Mouse (Mus musculus) hindbrain, embryonic 14.5 days (tissue): ENCODE measurements at regions not wholly inside any gene's neighbourhood (a gene's known extent, or its start where the extent isn't known, plus 50 kb on each side); places are given as distances from the start of the nearest gene placed in this dataset.

Experiments
- ATAC-seq: fragments of 200-750 bp; cut with Nextera tagmentation; 2 replicates; pipeline ENCODE4 v1.8.0; 2017; ENCODE audit warnings: moderate number of reproducible peaks, mild to moderate bottlenecking, moderate TSS enrichment, moderate library complexity; ENCODE audit not compliant: low FRiP score
- DNase-seq: peaks from one replicate; pipeline ENCODE4 v3.0.0-alpha.2; 2015; ENCODE audit warnings: low spot score
- H3K27ac ChIP-seq: fragments of 300-500 bp; sonication (generic); 2 replicates; pipeline ENCODE4 v1.5.1; 2014; ENCODE audit warnings: mild to moderate bottlenecking, moderate library complexity
- H3K27me3 ChIP-seq: fragments of 300-500 bp; sonication (generic); 2 replicates; pipeline ENCODE4 v1.6.1; 2014; ENCODE audit warnings: mild to moderate bottlenecking, low read length, mixed read lengths; ENCODE audit not compliant: control insufficient read depth, insufficient read depth
- H3K36me3 ChIP-seq: fragments of 300-500 bp; sonication (generic); replicated peaks from 2 replicates; pipeline ENCODE4 v1.6.1; 2014; ENCODE audit not compliant: control insufficient read depth, insufficient read depth
- H3K4me1 ChIP-seq: fragments of 300-500 bp; sonication (generic); replicated peaks from 2 replicates; pipeline ENCODE4 v1.6.1; 2014; ENCODE audit warnings: antibody characterized with exemption, low read length, mixed read lengths; ENCODE audit not compliant: control insufficient read depth, insufficient read depth
- H3K4me2 ChIP-seq: fragments of 300-500 bp; sonication (generic); replicated peaks from 2 replicates; pipeline ENCODE4 v1.6.1; 2014; ENCODE audit warnings: mild to moderate bottlenecking, moderate library complexity
- H3K4me3 ChIP-seq: fragments of 300-500 bp; sonication (generic); replicated peaks from 2 replicates; pipeline ENCODE4 v1.5.1; 2014; ENCODE audit warnings: mild to moderate bottlenecking, low read length
- H3K9ac ChIP-seq: fragments of 300-500 bp; sonication (generic); 2 replicates; pipeline ENCODE4 v1.6.1; 2014
- H3K9me3 ChIP-seq: fragments of 300-500 bp; sonication (generic); 2 replicates; pipeline ENCODE4 v1.6.1; 2016; ENCODE audit warnings: low read length; ENCODE audit not compliant: control insufficient read depth
- WGBS: fragments of 180-500 bp; shearing (Covaris S2); extraction: QIAGEN DNeasy Blood & Tissue Kit; methylation state at CpG from one replicate; pipeline ENCODE4 v1.1.7; 2014; 5-methylcytosine and 5-hydroxymethylcytosine counted together

GRCm38 (mm10) chr1:182071922-182072321, 52.1 kb upstream of the Enah start:
- Histone ChIP-seq H3K36me3 (no peaks in the 10 kb centered on the region), H3K27ac (no peak overlapping the region), H3K9me3 (no peaks in the 10 kb centered on the region), H3K4me2 (no peak overlapping the region), H3K27me3 (no peaks in the 10 kb centered on the region), H3K9ac (no peak overlapping the region), H3K4me1 (no peaks in the 10 kb centered on the region), H3K4me3 (no peak overlapping the region)
- DNase-seq (no peak), ATAC-seq (no peak)
- WGBS, result 85% methylated on average over 9 of the region's 9 CpGs

GRCm38 (mm10) chr1:182073180-182073579, 51.4 kb upstream of the Srp9 start:
- Histone ChIP-seq H3K9me3 (no peaks in the 10 kb centered on the region; the same call in 1 of the 2 replicates), H3K36me3 (no peaks in the 10 kb centered on the region), H3K27me3 (no peaks in the 10 kb centered on the region), H3K4me3 (no peak overlapping the region), H3K27ac (no peak overlapping the region), H3K9ac (no peak overlapping the region), H3K4me2 (no peak overlapping the region), H3K4me1 (no peaks in the 10 kb centered on the region)
- no peak for DNase-seq
- WGBS, result 83% methylated on average over 6 of the region's 6 CpGs
- ATAC-seq, result no peak

GRCm38 (mm10) chr1:182074265-182074664, 50.3 kb upstream of the Srp9 start:
- Histone ChIP-seq H3K36me3 (no peaks in the 10 kb centered on the region), H3K9me3 (no peaks in the 10 kb centered on the region; the same call in 1 of the 2 replicates), H3K4me1 (no peaks in the 10 kb centered on the region), H3K27ac (no peak overlapping the region), H3K4me2 (no peak overlapping the region), H3K27me3 (no peaks in the 10 kb centered on the region), H3K9ac (no peak overlapping the region), H3K4me3 (no peak overlapping the region)
- ATAC-seq, result peak; percentile 53; the same call in 1 of the 2 replicates
- whole genome bisulfite sequencing, result 57% methylated on average over 10 of the region's 10 CpGs
- DNase-seq, result no peak
